Mouse (Mus musculus): ENCODE results near the gene Itga9. TPM values are rescaled to one million over a fixed set of nuclear protein-coding genes. Genes with fewer than 3 reads are reported as not detected.

Gene Itga9
- 6.3 and 7.1 TPM in 2 replicates for polyA plus RNA-seq (2014; fragmentation: Nextera tagmentation; extraction: Ambion mirVana)

- no peaks in the 10 kb centered on the region for H3K36me3 ChIP-seq (ENCODE audit: control insufficient read depth, insufficient read depth, low read length)
- peak; percentile 92 for DNase-seq (ENCODE audit: low spot score)
- peak within 1 kb of the TSS; percentile 60 for H3K4me3 ChIP-seq (ENCODE audit: low read depth, low read length)
- H3K4me2 ChIP-seq (ENCODE audit: low read depth, low read length, severe bottlenecking), result peak within 1 kb of the TSS; percentile 93
- H3K27me3 ChIP-seq (ENCODE audit: control insufficient read depth, insufficient read depth, low read length), result peaks cover 33% of the 10 kb centered on the region
- H3K27ac ChIP-seq (ENCODE audit: low read depth, low read length), result no peak within 1 kb of the TSS
- H3K9me3 ChIP-seq (ENCODE audit: control insufficient read depth, low read length), result no peaks in the 10 kb centered on the region
- peak within 1 kb of the TSS; percentile 72 for H3K9ac ChIP-seq (ENCODE audit: low read length)
- peaks cover 4% of the 10 kb centered on the region; the same call in 1 of the 2 replicates for H3K4me1 ChIP-seq (replicated peaks; ENCODE audit: control insufficient read depth, insufficient read depth, low read length)
- peak; percentile 89 for ATAC-seq (replicated peaks; ENCODE audit: low FRiP score)
- 11% methylated on average over 40 of the region's 42 CpGs for WGBS
These were observed at the start of gene Itga9 for GRCm38 (mm10) chr9:118606148-118606816. Itga9 (plus strand) TSS chr9:118606690.

GRCm38 (mm10) chr9:118556951-118557780 lies 49.3 kb upstream of the Itga9 start:
- Histone ChIP-seq H3K36me3 (ENCODE audit: control insufficient read depth, insufficient read depth, low read length) (no peaks in the 10 kb centered on the region; the same call in 1 of the 2 replicates), H3K4me1 (replicated peaks; ENCODE audit: control insufficient read depth, insufficient read depth, low read length) (no peaks in the 10 kb centered on the region), H3K9ac (ENCODE audit: low read length) (no peak overlapping the region), H3K4me2 (ENCODE audit: low read depth, low read length, severe bottlenecking) (no peak overlapping the region), H3K9me3 (ENCODE audit: control insufficient read depth, low read length) (no peaks in the 10 kb centered on the region), H3K4me3 (ENCODE audit: low read depth, low read length) (no peak overlapping the region), H3K27ac (ENCODE audit: low read depth, low read length) (no peak overlapping the region), H3K27me3 (ENCODE audit: control insufficient read depth, insufficient read depth, low read length) (no peaks in the 10 kb centered on the region)
- WGBS, result 88% methylated on average over 24 of the region's 24 CpGs
- ATAC-seq (replicated peaks; ENCODE audit: low FRiP score) (no peak), DNase-seq (ENCODE audit: low spot score) (no peak)

GRCm38 (mm10) chr9:118563356-118563755 lies 43.1 kb upstream of the Itga9 start:
- no peak for DNase-seq (ENCODE audit: low spot score)
- WGBS, result 95% methylated on average over 11 of the region's 11 CpGs
- Histone ChIP-seq H3K36me3 (ENCODE audit: control insufficient read depth, insufficient read depth, low read length) (peaks cover 4% of the 10 kb centered on the region), H3K4me3 (ENCODE audit: low read depth, low read length) (no peak overlapping the region), H3K4me2 (ENCODE audit: low read depth, low read length, severe bottlenecking) (no peak overlapping the region), H3K4me1 (replicated peaks; ENCODE audit: control insufficient read depth, insufficient read depth, low read length) (no peaks in the 10 kb centered on the region), H3K27me3 (ENCODE audit: control insufficient read depth, insufficient read depth, low read length) (no peaks in the 10 kb centered on the region), H3K27ac (ENCODE audit: low read depth, low read length) (no peak overlapping the region), H3K9me3 (ENCODE audit: control insufficient read depth, low read length) (no peaks in the 10 kb centered on the region), H3K9ac (ENCODE audit: low read length) (no peak overlapping the region)
- no peak for ATAC-seq (replicated peaks; ENCODE audit: low FRiP score)

GRCm38 (mm10) chr9:118563866-118564265 lies 42.6 kb upstream of the Itga9 start:
- H3K4me1 ChIP-seq (replicated peaks; ENCODE audit: control insufficient read depth, insufficient read depth, low read length), result no peaks in the 10 kb centered on the region
- H3K9me3 ChIP-seq (ENCODE audit: control insufficient read depth, low read length), result no peaks in the 10 kb centered on the region
- H3K4me2 ChIP-seq (ENCODE audit: low read depth, low read length, severe bottlenecking), result no peak overlapping the region
- no peak overlapping the region for H3K4me3 ChIP-seq (ENCODE audit: low read depth, low read length)
- DNase-seq (ENCODE audit: low spot score), result no peak
- H3K9ac ChIP-seq (ENCODE audit: low read length), result no peak overlapping the region
- ATAC-seq (replicated peaks; ENCODE audit: low FRiP score), result no peak
- peaks cover 4% of the 10 kb centered on the region for H3K36me3 ChIP-seq (ENCODE audit: control insufficient read depth, insufficient read depth, low read length)
- no peaks in the 10 kb centered on the region for H3K27me3 ChIP-seq (ENCODE audit: control insufficient read depth, insufficient read depth, low read length)
- 96% methylated on average over 7 of the region's 7 CpGs for WGBS
- H3K27ac ChIP-seq (ENCODE audit: low read depth, low read length), result no peak overlapping the region

- H3K4me3 ChIP-seq (ENCODE audit: low read depth, low read length), result no peak overlapping the region
- H3K9me3 ChIP-seq (ENCODE audit: control insufficient read depth, low read length), result no peaks in the 10 kb centered on the region
- no peak overlapping the region for H3K27ac ChIP-seq (ENCODE audit: low read depth, low read length)
- ATAC-seq (replicated peaks; ENCODE audit: low FRiP score) (no peak), DNase-seq (ENCODE audit: low spot score) (no peak)
- H3K9ac ChIP-seq (ENCODE audit: low read length), result no peak overlapping the region
- 92% methylated on average over 16 of the region's 16 CpGs for WGBS
- H3K4me2 ChIP-seq (ENCODE audit: low read depth, low read length, severe bottlenecking), result no peak overlapping the region
- H3K4me1 ChIP-seq (replicated peaks; ENCODE audit: control insufficient read depth, insufficient read depth, low read length), result no peaks in the 10 kb centered on the region
- peaks cover 6% of the 10 kb centered on the region for H3K36me3 ChIP-seq (ENCODE audit: control insufficient read depth, insufficient read depth, low read length)
- H3K27me3 ChIP-seq (ENCODE audit: control insufficient read depth, insufficient read depth, low read length), result no peaks in the 10 kb centered on the region
These were observed 41.8 kb upstream of the Itga9 start for GRCm38 (mm10) chr9:118564696-118565095.

- Histone ChIP-seq H3K9ac (ENCODE audit: low read length) (no peak overlapping the region), H3K4me3 (ENCODE audit: low read depth, low read length) (no peak overlapping the region), H3K4me1 (replicated peaks; ENCODE audit: control insufficient read depth, insufficient read depth, low read length) (no peaks in the 10 kb centered on the region), H3K27me3 (ENCODE audit: control insufficient read depth, insufficient read depth, low read length) (no peaks in the 10 kb centered on the region), H3K4me2 (ENCODE audit: low read depth, low read length, severe bottlenecking) (no peak overlapping the region), H3K36me3 (ENCODE audit: control insufficient read depth, insufficient read depth, low read length) (peaks cover 8% of the 10 kb centered on the region; the same call in 1 of the 2 replicates), H3K27ac (ENCODE audit: low read depth, low read length) (no peak overlapping the region), H3K9me3 (ENCODE audit: control insufficient read depth, low read length) (no peaks in the 10 kb centered on the region)
- DNase-seq (ENCODE audit: low spot score) (no peak), ATAC-seq (replicated peaks; ENCODE audit: low FRiP score) (no peak)
- 88% methylated on average over 6 of the region's 6 CpGs for WGBS
These were observed 37.2 kb upstream of the Itga9 start for GRCm38 (mm10) chr9:118569328-118569727.

- no peak overlapping the region for H3K4me3 ChIP-seq (ENCODE audit: low read depth, low read length)
- 81% methylated on average over 4 of the region's 4 CpGs for WGBS
These were observed 35.6 kb upstream of the Itga9 start for GRCm38 (mm10) chr9:118570865-118571264.

GRCm38 (mm10) chr9:118571701-118572100 lies 34.8 kb upstream of the Itga9 start:
- 87% methylated on average over 4 of the region's 4 CpGs for WGBS
- Histone ChIP-seq H3K4me1 (replicated peaks; ENCODE audit: control insufficient read depth, insufficient read depth, low read length) (no peaks in the 10 kb centered on the region), H3K36me3 (ENCODE audit: control insufficient read depth, insufficient read depth, low read length) (peaks cover 8% of the 10 kb centered on the region; the same call in 1 of the 2 replicates), H3K27ac (ENCODE audit: low read depth, low read length) (no peak overlapping the region), H3K9ac (ENCODE audit: low read length) (no peak overlapping the region), H3K4me3 (ENCODE audit: low read depth, low read length) (no peak overlapping the region), H3K27me3 (ENCODE audit: control insufficient read depth, insufficient read depth, low read length) (no peaks in the 10 kb centered on the region), H3K9me3 (ENCODE audit: control insufficient read depth, low read length) (no peaks in the 10 kb centered on the region), H3K4me2 (ENCODE audit: low read depth, low read length, severe bottlenecking) (no peak overlapping the region)
- peak; percentile 42 for DNase-seq (ENCODE audit: low spot score)
- no peak for ATAC-seq (replicated peaks; ENCODE audit: low FRiP score)

More at GRCm38 (mm10) chr9:118570865-118571264, 35.6 kb upstream of the Itga9 start:
- no peak for DNase-seq (ENCODE audit: low spot score)
- no peak overlapping the region for H3K4me2 ChIP-seq (ENCODE audit: low read depth, low read length, severe bottlenecking)
- H3K27me3 ChIP-seq (ENCODE audit: control insufficient read depth, insufficient read depth, low read length), result no peaks in the 10 kb centered on the region
- no peaks in the 10 kb centered on the region for H3K4me1 ChIP-seq (replicated peaks; ENCODE audit: control insufficient read depth, insufficient read depth, low read length)
- ATAC-seq (replicated peaks; ENCODE audit: low FRiP score), result no peak
- H3K9me3 ChIP-seq (ENCODE audit: control insufficient read depth, low read length), result no peaks in the 10 kb centered on the region
- no peak overlapping the region for H3K9ac ChIP-seq (ENCODE audit: low read length)
- H3K27ac ChIP-seq (ENCODE audit: low read depth, low read length), result no peak overlapping the region
- peaks cover 8% of the 10 kb centered on the region; the same call in 1 of the 2 replicates for H3K36me3 ChIP-seq (ENCODE audit: control insufficient read depth, insufficient read depth, low read length)

Data from forebrain, embryonic 11.5 days (tissue).